Mouse (Mus musculus): Measurements from ENCODE around the gene Wdr86. TPM values are rescaled to one million over a fixed set of nuclear protein-coding genes. Genes with fewer than 3 reads are reported as not detected.
"Not testable (repeated sequence)": the region's sequence is repeated elsewhere in the genome, so short reads cannot be mapped to it uniquely, and the experiment has no call there.

Gene Wdr86
- polyA plus RNA-seq (2015; fragmentation: Nextera tagmentation; extraction: Ambion mirVana): 8.0 and 10.7 TPM in 2 replicates

- Histone ChIP-seq H3K9ac (ENCODE audit: low read depth, low read length) (peak within 1 kb of the TSS; percentile 65), H3K36me3 (ENCODE audit: control insufficient read depth, insufficient read depth, low read length) (no peaks in the 10 kb centered on the region), H3K4me3 (ENCODE audit: low read length) (peak within 1 kb of the TSS; percentile 48), H3K27me3 (replicated peaks; ENCODE audit: control insufficient read depth, insufficient read depth, low read length) (peaks cover 22% of the 10 kb centered on the region), H3K4me2 (ENCODE audit: low read length) (peak within 1 kb of the TSS; percentile 73), H3K27ac (ENCODE audit: low read depth, low read length) (no peak within 1 kb of the TSS), H3K4me1 (ENCODE audit: control insufficient read depth, insufficient read depth, low read depth, low read length) (peaks cover 17% of the 10 kb centered on the region), H3K9me3 (ENCODE audit: control insufficient read depth, low read length) (no peaks in the 10 kb centered on the region)
- peak; percentile 46 for ATAC-seq
- WGBS: under 1% methylated on average over 21 of the region's 23 CpGs
These were observed at the start of gene Wdr86 for GRCm38 (mm10) chr5:24730488-24730871. Gene Wdr86 (minus strand): TSS chr5:24730727.

GRCm38 (mm10) chr5:24779881-24780512 is 49.5 kb upstream of the Wdr86 start:
- ATAC-seq: no peak
- Histone ChIP-seq H3K4me3 (ENCODE audit: low read length) (no peak overlapping the region), H3K4me1 (ENCODE audit: control insufficient read depth, insufficient read depth, low read depth, low read length) (peaks cover 6% of the 10 kb centered on the region; the same call in 1 of the 2 replicates), H3K9ac (ENCODE audit: low read depth, low read length) (no peak overlapping the region), H3K27me3 (replicated peaks; ENCODE audit: control insufficient read depth, insufficient read depth, low read length) (peaks cover 3% of the 10 kb centered on the region), H3K27ac (ENCODE audit: low read depth, low read length) (no peak overlapping the region), H3K4me2 (ENCODE audit: low read length) (no peak overlapping the region), H3K36me3 (ENCODE audit: control insufficient read depth, insufficient read depth, low read length) (no peaks in the 10 kb centered on the region), H3K9me3 (ENCODE audit: control insufficient read depth, low read length) (peaks cover 2% of the 10 kb centered on the region; the same call in 1 of the 2 replicates)
- 47% methylated on average over 15 of the region's 15 CpGs for WGBS

- no peak overlapping the region for H3K4me3 ChIP-seq (ENCODE audit: low read length)
- H3K9ac ChIP-seq (ENCODE audit: low read depth, low read length): no peak overlapping the region
- H3K4me1 ChIP-seq (ENCODE audit: control insufficient read depth, insufficient read depth, low read depth, low read length): peaks cover 6% of the 10 kb centered on the region; the same call in 1 of the 2 replicates
- no peak overlapping the region for H3K27ac ChIP-seq (ENCODE audit: low read depth, low read length)
- H3K27me3 ChIP-seq (replicated peaks; ENCODE audit: control insufficient read depth, insufficient read depth, low read length): peaks cover 3% of the 10 kb centered on the region
- no peaks in the 10 kb centered on the region for H3K36me3 ChIP-seq (ENCODE audit: control insufficient read depth, insufficient read depth, low read length)
- no peak for ATAC-seq
- no peaks in the 10 kb centered on the region for H3K9me3 ChIP-seq (ENCODE audit: control insufficient read depth, low read length)
- no peak overlapping the region for H3K4me2 ChIP-seq (ENCODE audit: low read length)
These were observed 48.8 kb upstream of the Wdr86 start for GRCm38 (mm10) chr5:24779321-24779720.

GRCm38 (mm10) chr5:24778843-24779140 is 48.3 kb upstream of the Wdr86 start:
- Histone ChIP-seq H3K27ac (ENCODE audit: low read depth, low read length) (no peak overlapping the region), H3K27me3 (replicated peaks; ENCODE audit: control insufficient read depth, insufficient read depth, low read length) (peaks cover 3% of the 10 kb centered on the region), H3K9ac (ENCODE audit: low read depth, low read length) (peak overlapping the region; percentile 24; the same call in 1 of the 2 replicates), H3K4me1 (ENCODE audit: control insufficient read depth, insufficient read depth, low read depth, low read length) (peaks cover 6% of the 10 kb centered on the region; the same call in 1 of the 2 replicates), H3K36me3 (ENCODE audit: control insufficient read depth, insufficient read depth, low read length) (no peaks in the 10 kb centered on the region), H3K9me3 (ENCODE audit: control insufficient read depth, low read length) (no peaks in the 10 kb centered on the region), H3K4me2 (ENCODE audit: low read length) (peak overlapping the region; percentile 41), H3K4me3 (ENCODE audit: low read length) (peak overlapping the region; percentile 5; the same call in 1 of the 2 replicates)
- WGBS: 27% methylated on average over 13 of the region's 13 CpGs
- no peak; the same call in 1 of the 2 replicates for ATAC-seq

- 11% methylated on average over 17 of the region's 17 CpGs for WGBS
These were observed 47.7 kb upstream of the Wdr86 start for GRCm38 (mm10) chr5:24778082-24778842.

GRCm38 (mm10) chr5:24776681-24777080 is 46.2 kb upstream of the Wdr86 start:
- Histone ChIP-seq H3K4me3 (ENCODE audit: low read length) (no peak overlapping the region), H3K27ac (ENCODE audit: low read depth, low read length) (no peak overlapping the region), H3K4me2 (ENCODE audit: low read length) (no peak overlapping the region), H3K9ac (ENCODE audit: low read depth, low read length) (no peak overlapping the region), H3K36me3 (ENCODE audit: control insufficient read depth, insufficient read depth, low read length) (no peaks in the 10 kb centered on the region), H3K4me1 (ENCODE audit: control insufficient read depth, insufficient read depth, low read depth, low read length) (peaks cover 6% of the 10 kb centered on the region; the same call in 1 of the 2 replicates), H3K9me3 (ENCODE audit: control insufficient read depth, low read length) (no peaks in the 10 kb centered on the region), H3K27me3 (replicated peaks; ENCODE audit: control insufficient read depth, insufficient read depth, low read length) (peaks cover 3% of the 10 kb centered on the region)
- WGBS: 60% methylated on average over 4 of the region's 4 CpGs
- ATAC-seq: no peak

More at GRCm38 (mm10) chr5:24778082-24778842, 47.7 kb upstream of the Wdr86 start:
- ATAC-seq: peak; percentile 54
- peak overlapping the region; percentile 24; the same call in 1 of the 2 replicates for H3K9ac ChIP-seq (ENCODE audit: low read depth, low read length)
- H3K4me2 ChIP-seq (ENCODE audit: low read length): peak overlapping the region; percentile 41
- H3K27ac ChIP-seq (ENCODE audit: low read depth, low read length): no peak overlapping the region
- no peaks in the 10 kb centered on the region for H3K9me3 ChIP-seq (ENCODE audit: control insufficient read depth, low read length)
- H3K4me1 ChIP-seq (ENCODE audit: control insufficient read depth, insufficient read depth, low read depth, low read length): peaks cover 6% of the 10 kb centered on the region; the same call in 1 of the 2 replicates
- H3K36me3 ChIP-seq (ENCODE audit: control insufficient read depth, insufficient read depth, low read length): no peaks in the 10 kb centered on the region
- peak overlapping the region; percentile 5; the same call in 1 of the 2 replicates for H3K4me3 ChIP-seq (ENCODE audit: low read length)
- H3K27me3 ChIP-seq (replicated peaks; ENCODE audit: control insufficient read depth, insufficient read depth, low read length): peaks cover 3% of the 10 kb centered on the region

GRCm38 (mm10) chr5:24774549-24774948 is 44.0 kb upstream of the Wdr86 start:
- ATAC-seq; H3K4me1 ChIP-seq (ENCODE audit: control insufficient read depth, insufficient read depth, low read depth, low read length); H3K27ac ChIP-seq (ENCODE audit: low read depth, low read length); H3K9ac ChIP-seq (ENCODE audit: low read depth, low read length); H3K36me3 ChIP-seq (ENCODE audit: control insufficient read depth, insufficient read depth, low read length); H3K4me3 ChIP-seq (ENCODE audit: low read length); H3K9me3 ChIP-seq (ENCODE audit: control insufficient read depth, low read length); H3K27me3 ChIP-seq (replicated peaks; ENCODE audit: control insufficient read depth, insufficient read depth, low read length): not testable (repeated sequence)
- 64% methylated on average over 16 of the region's 16 CpGs for WGBS
- H3K4me2 ChIP-seq (ENCODE audit: low read length): 0 out of 2 replicates have a peak overlapping the region, but pooled peaks have one; percentile 15

- H3K4me2 ChIP-seq (ENCODE audit: low read length): no peak within 1 kb of the TSS
- H3K27me3 ChIP-seq (replicated peaks; ENCODE audit: control insufficient read depth, insufficient read depth, low read length): no peaks in the 10 kb centered on the region
- no peaks in the 10 kb centered on the region for H3K9me3 ChIP-seq (ENCODE audit: control insufficient read depth, low read length)
- H3K4me1 ChIP-seq (ENCODE audit: control insufficient read depth, insufficient read depth, low read depth, low read length): no peaks in the 10 kb centered on the region
- H3K4me3 ChIP-seq (ENCODE audit: low read length): no peak within 1 kb of the TSS
- H3K9ac ChIP-seq (ENCODE audit: low read depth, low read length): no peak within 1 kb of the TSS
- H3K36me3 ChIP-seq (ENCODE audit: control insufficient read depth, insufficient read depth, low read length): no peaks in the 10 kb centered on the region
- no peak within 1 kb of the TSS for H3K27ac ChIP-seq (ENCODE audit: low read depth, low read length)
- 35% methylated on average over 18 of the region's 18 CpGs for WGBS
- no peak for ATAC-seq
These were observed 27.3 kb upstream of the Wdr86 start, which contains the start of gene Crygn for GRCm38 (mm10) chr5:24757816-24758215. Gene Crygn (minus strand): TSS chr5:24758008.

GRCm38 (mm10) chr5:24756931-24757330 is 26.4 kb upstream of the Wdr86 start:
- Histone ChIP-seq H3K9ac (ENCODE audit: low read depth, low read length) (no peak overlapping the region), H3K9me3 (ENCODE audit: control insufficient read depth, low read length) (no peaks in the 10 kb centered on the region), H3K27ac (ENCODE audit: low read depth, low read length) (no peak overlapping the region), H3K4me1 (ENCODE audit: control insufficient read depth, insufficient read depth, low read depth, low read length) (no peaks in the 10 kb centered on the region), H3K36me3 (ENCODE audit: control insufficient read depth, insufficient read depth, low read length) (no peaks in the 10 kb centered on the region), H3K4me3 (ENCODE audit: low read length) (no peak overlapping the region), H3K27me3 (replicated peaks; ENCODE audit: control insufficient read depth, insufficient read depth, low read length) (no peaks in the 10 kb centered on the region), H3K4me2 (ENCODE audit: low read length) (no peak overlapping the region)
- ATAC-seq: no peak
- 57% methylated on average over 3 of the region's 3 CpGs for WGBS

Data from hindbrain, embryonic 16.5 days (tissue).